Mouse (Mus musculus) brain, embryonic 14.5 days (tissue): ENCODE measurements at regions not wholly inside any gene's neighbourhood (a gene's known extent, or its start where the extent isn't known, plus 50 kb on each side); places are given as distances from the start of the nearest gene placed in this dataset.
A peak's percentile ranks its signal among the peaks of the same experiment; 100 is the strongest.

Source experiments
- DNase-seq: peaks from one replicate; pipeline ENCODE4 v3.0.0-alpha.2; 2011; ENCODE audit warnings: low read depth
- CTCF ChIP-seq: fragments of 200-500 bp; IDR thresholded peaks from 2 replicates; pipeline ENCODE4 v1.5.1; 2012; ENCODE audit warnings: inconsistent platforms, mild to moderate bottlenecking, moderate library complexity, borderline replicate concordance; ENCODE audit not compliant: insufficient read depth, insufficient read length; ENCODE audit errors: extremely low read depth
- POLR2A ChIP-seq: fragments of 200-500 bp; IDR thresholded peaks from 2 replicates; pipeline ENCODE4 v1.6.1; 2012; ENCODE audit warnings: mild to moderate bottlenecking, inconsistent platforms, borderline replicate concordance; ENCODE audit not compliant: poor library complexity, insufficient read depth, insufficient read length, severe bottlenecking; ENCODE audit errors: extremely low read depth

DNA sequence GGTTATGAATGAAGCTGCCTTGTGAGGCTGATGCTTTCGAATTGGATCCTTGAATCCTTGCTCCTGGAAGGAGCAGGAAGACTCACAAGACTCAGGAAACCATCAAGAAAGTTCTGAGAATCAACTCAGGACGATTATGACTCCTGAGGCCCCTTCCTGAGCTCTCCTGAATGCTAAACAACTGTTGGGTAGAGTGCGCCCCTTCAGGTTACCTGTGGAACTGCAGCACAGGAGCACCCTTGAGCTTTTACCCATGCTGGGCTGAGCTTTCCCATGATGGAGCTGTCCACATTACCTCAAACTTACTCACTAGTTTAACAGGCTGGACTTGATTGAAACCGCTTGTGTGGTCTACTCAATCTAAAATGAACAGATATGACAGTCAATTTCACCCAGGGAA is 553.3 kb downstream of the Jrkl start:
- no peak for DNase-seq
- peak; percentile 56 for TF ChIP-seq CTCF
- TF ChIP-seq POLR2A: no peak

DNA sequence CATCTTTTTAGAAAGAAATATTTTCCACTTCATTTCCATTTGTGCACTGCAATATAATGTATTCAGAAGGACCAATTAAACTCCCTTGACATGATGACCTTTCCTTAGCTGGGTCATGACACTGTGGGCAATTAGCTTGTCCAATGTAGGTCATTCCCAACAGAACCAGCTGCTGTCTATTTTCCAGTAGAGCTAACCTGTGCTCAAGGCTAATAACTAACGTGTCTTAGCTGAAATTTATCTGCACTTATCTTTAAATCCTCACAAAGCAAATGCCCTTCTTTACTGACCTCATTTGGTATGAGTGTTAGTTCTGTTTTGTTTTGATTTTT is 554.7 kb downstream of the Jrkl start:
- peak; percentile 56 for DNase-seq
- TF ChIP-seq CTCF: no peak
- no peak for TF ChIP-seq POLR2A

DNA sequence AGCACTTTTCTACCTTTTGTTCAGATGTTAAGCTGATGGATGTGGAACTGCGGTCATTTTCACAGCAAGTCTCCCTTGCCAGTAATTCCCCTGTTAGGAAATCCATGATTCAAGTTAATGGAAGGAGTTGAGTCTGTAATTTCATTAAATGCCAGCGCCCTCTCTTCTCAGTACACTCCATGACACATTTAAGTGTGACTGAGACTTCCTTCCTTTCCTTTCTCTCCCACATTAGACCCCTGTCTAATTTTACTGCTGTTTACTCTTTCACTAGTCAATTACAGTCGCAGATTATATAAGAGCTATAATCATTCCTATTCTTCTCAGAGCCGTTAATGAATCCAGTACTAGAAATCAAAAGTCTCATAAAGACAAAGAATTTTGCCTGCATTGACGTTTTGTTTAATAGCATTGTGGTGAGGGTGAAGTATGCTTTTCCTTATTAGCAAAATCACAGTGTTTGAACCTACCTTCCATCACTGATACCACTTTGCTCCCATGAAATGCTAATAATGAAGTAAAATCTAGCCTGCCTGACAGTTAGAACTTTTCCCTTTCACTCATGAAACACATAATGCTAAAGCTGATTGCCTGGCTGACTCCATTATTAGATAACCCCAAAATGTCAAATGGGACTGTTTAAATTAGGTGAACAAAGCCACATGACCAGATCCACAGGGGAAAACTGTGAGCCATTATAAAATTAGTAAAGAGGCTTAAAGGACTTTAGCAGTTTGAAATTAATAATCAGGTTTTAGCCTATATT is 555.3 kb downstream of the Jrkl start:
- peak; percentile 68 for DNase-seq
- no peak for TF ChIP-seq POLR2A
- no peak for TF ChIP-seq CTCF
